Mouse (Mus musculus): ENCODE measurements at regions not wholly inside any gene's neighbourhood (a gene's known extent, or its start where the extent isn't known, plus 50 kb on each side); places are given as distances from the start of the nearest gene placed in this dataset.

DNA sequence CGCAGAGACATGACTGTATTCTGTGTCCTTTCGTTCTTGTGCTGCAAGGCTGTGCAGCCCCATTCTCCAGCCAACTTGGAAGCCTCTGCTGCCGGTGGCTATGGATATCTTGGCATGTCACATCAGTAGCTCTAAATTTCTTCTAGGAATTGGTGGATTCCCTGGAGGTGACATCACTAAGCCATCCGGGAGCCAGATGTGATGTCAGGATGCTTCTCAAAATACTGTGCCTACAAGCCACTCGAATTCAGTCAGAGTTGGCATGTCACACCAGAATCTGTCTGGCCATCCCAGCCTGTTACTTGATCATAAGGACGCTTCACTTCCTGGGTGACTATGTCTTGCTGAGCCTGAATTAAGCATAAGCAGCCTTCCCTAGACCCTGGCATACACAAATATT lies 359.9 kb downstream of the Mctp2 start:
- no peaks in the 10 kb centered on the region for H3K27me3 ChIP-seq (replicated peaks)
- TF ChIP-seq FLI1 (IDR thresholded peaks at IDR 0.05; ENCODE audit: low read length) (no peak), GATA1 (IDR thresholded peaks at IDR 0.05; ENCODE audit: borderline replicate concordance, low read length) (no peak)

DNA sequence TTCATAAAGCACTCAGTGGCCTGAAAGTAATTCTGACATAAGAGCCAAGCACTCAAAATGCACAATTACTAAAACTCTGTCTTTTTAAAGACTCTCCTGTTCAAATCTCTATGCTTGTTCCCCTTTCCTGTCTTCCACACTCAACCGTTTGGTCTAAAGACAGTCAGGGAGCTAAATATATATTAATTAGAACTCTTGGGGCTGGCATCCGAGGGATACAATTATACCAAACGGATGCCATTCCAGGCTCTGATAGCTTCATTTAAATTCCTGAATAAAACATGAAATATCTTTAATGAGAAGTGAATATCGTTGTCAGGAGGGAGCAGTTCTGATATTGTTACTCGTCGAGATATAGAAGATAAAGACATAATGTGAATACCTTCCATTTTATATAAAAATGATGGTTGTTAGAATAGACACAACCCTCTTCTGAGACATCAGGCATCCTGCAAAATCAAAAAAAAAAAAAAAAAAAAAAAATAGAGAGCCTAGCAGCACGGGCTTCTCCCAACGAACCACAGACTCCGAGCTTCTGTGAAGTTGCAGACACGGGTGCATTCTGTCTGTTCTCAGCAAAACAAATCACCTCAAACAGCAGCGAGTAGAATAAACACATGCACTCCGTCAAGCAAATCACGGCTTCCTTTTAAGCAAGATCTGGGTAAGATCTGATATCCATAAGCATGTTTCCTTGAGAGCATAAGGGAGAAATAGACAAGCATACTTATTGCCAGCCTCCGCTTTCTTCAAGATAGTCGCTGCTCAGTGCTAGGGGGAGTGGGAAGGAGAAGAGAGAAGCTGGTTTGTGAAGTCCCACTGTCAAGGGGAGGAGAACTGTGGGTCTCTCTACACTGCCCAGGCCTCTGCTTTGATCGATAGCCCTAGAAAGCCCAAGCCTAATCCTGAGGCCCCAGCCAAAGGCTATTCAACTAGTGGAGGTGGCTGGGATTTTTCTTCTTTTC lies 363.0 kb downstream of the Mctp2 start:
- no peak overlapping the region for H3K4me3 ChIP-seq (replicated peaks)
- H3K36me3 ChIP-seq (replicated peaks; ENCODE audit: low read length), result no peaks in the 10 kb centered on the region
- H3K4me1 ChIP-seq, result 0 out of 2 replicates have a peak, but pooled peaks cover 3% of the 10 kb centered on the region
- H3K27me3 ChIP-seq (replicated peaks), result no peaks in the 10 kb centered on the region
- TF ChIP-seq GATA1 (IDR thresholded peaks at IDR 0.05; ENCODE audit: borderline replicate concordance, low read length) (no peak), FLI1 (IDR thresholded peaks at IDR 0.05; ENCODE audit: low read length) (no peak)
- H3K9me3 ChIP-seq, result no peaks in the 10 kb centered on the region

More for the DNA sequence above, 359.9 kb downstream of the Mctp2 start:
- no peaks in the 10 kb centered on the region for H3K36me3 ChIP-seq (replicated peaks; ENCODE audit: low read length)
- H3K4me1 ChIP-seq, result no peaks in the 10 kb centered on the region
- no peak overlapping the region for H3K4me3 ChIP-seq (replicated peaks)
- no peaks in the 10 kb centered on the region for H3K9me3 ChIP-seq

DNA sequence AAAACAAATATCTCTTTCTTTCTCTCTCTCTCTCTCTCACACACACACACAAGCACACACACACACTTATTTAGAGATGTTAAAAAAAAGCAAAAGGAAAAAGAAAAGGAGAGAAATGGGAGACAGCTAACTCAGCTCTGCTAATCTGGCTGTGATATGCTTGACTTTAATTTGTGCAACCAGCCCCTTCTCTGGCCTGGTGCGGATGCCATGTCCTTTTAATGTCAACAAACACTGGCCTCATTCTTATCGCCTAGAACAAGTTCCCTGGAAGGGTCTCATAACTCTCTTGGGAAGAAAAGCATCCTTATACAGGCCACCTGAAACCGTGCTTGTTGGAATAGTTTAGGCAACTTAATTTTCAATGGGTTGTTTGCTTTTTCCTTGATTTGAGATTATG lies 368.7 kb downstream of the Mctp2 start:
- Histone ChIP-seq H3K36me3 (replicated peaks; ENCODE audit: low read length) (no peaks in the 10 kb centered on the region), H3K4me3 (replicated peaks) (no peak overlapping the region), H3K4me1 (peaks cover 6% of the 10 kb centered on the region; the same call in 1 of the 2 replicates), H3K27me3 (replicated peaks) (no peaks in the 10 kb centered on the region), H3K9me3 (no peaks in the 10 kb centered on the region)
- no peak for TF ChIP-seq GATA1 (IDR thresholded peaks at IDR 0.05; ENCODE audit: borderline replicate concordance, low read length)
- TF ChIP-seq FLI1 (IDR thresholded peaks at IDR 0.05; ENCODE audit: low read length), result no peak

DNA sequence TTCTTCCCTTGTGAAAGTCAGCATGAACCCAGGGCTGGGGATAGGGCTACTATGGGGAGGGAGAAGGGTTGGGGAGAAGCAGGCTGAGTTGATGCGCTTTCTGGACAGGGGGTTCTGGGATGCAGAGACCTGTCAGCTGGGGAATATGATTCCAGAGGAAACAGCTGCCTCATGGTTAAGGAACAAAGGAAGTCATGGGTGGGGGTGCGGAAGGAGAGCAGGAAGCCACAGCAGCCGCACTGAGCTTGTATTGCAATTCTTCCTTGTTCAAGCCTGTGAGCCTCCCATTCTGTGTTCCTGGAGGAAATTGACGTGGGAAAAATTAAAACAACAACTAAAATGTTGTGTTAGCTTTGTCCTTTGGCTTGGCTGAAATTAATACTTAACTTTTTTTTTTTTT lies 369.7 kb downstream of the Mctp2 start:
- H3K4me1 ChIP-seq, result peaks cover 6% of the 10 kb centered on the region; the same call in 1 of the 2 replicates
- no peaks in the 10 kb centered on the region for H3K27me3 ChIP-seq (replicated peaks)
- H3K36me3 ChIP-seq (replicated peaks; ENCODE audit: low read length), result no peaks in the 10 kb centered on the region
- TF ChIP-seq FLI1 (IDR thresholded peaks at IDR 0.05; ENCODE audit: low read length), result no peak
- TF ChIP-seq GATA1 (IDR thresholded peaks at IDR 0.05; ENCODE audit: borderline replicate concordance, low read length), result no peak
- H3K4me3 ChIP-seq (replicated peaks), result no peak overlapping the region
- H3K9me3 ChIP-seq, result no peaks in the 10 kb centered on the region
